Mouse (Mus musculus): ENCODE results near the gene Itga7.
A peak's percentile ranks its signal among the peaks of the same experiment; 100 is the strongest.

Itga7 gene

GRCm38 (mm10) chr10:128933574-128933973 is at the start of gene Itga7:
Itga7 (plus strand) TSS chr10:128933818.
- DNase-seq (ENCODE audit: low spot score in 2 of 2), result no peak

GRCm38 (mm10) chr10:128888941-128889827 is 44.4 kb upstream of the Itga7 start:
- no peak for DNase-seq (ENCODE audit: low spot score in 2 of 2)

- no peak for DNase-seq (ENCODE audit: low spot score in 2 of 2)
Measured at GRCm38 (mm10) chr10:128889846-128890245, 43.8 kb upstream of the Itga7 start.

GRCm38 (mm10) chr10:128890383-128891295 is 43.0 kb upstream of the Itga7 start:
- DNase-seq (ENCODE audit: low spot score in 2 of 2), result no peak

GRCm38 (mm10) chr10:128891296-128892094 is 42.1 kb upstream of the Itga7 start, which contains the start of gene Gdf11:
Gdf11 (minus strand) TSS chr10:128891718.
- DNase-seq (ENCODE audit: low spot score in 2 of 2), result peak in 1 of 2 experiments; percentile 64

GRCm38 (mm10) chr10:128892246-128892645 is 41.4 kb upstream of the Itga7 start:
- DNase-seq (ENCODE audit: low spot score in 2 of 2), result no peak

GRCm38 (mm10) chr10:128895437-128895836 is 38.2 kb upstream of the Itga7 start:
- DNase-seq (ENCODE audit: low spot score in 2 of 2), result peak in 1 of 2 experiments; percentile 69

GRCm38 (mm10) chr10:128895952-128896693 is 37.5 kb upstream of the Itga7 start:
- DNase-seq (ENCODE audit: low spot score in 2 of 2), result peak in 1 of 2 experiments; percentile 56

- no peak for DNase-seq (ENCODE audit: low spot score in 2 of 2)
Measured at GRCm38 (mm10) chr10:128896807-128897206, 36.8 kb upstream of the Itga7 start.

GRCm38 (mm10) chr10:128897501-128897900 is 36.1 kb upstream of the Itga7 start:
- DNase-seq (ENCODE audit: low spot score in 2 of 2), result no peak

GRCm38 (mm10) chr10:128899759-128900490 is 33.7 kb upstream of the Itga7 start:
- no peak for DNase-seq (ENCODE audit: low spot score in 2 of 2)

GRCm38 (mm10) chr10:128900698-128901097 is 32.9 kb upstream of the Itga7 start, which contains the start of gene Cd63:
Cd63 (plus strand) TSS chr10:128900989.
- DNase-seq (ENCODE audit: low spot score in 2 of 2), result no peak

- no peak for DNase-seq (ENCODE audit: low spot score in 2 of 2)
Measured at GRCm38 (mm10) chr10:128901409-128901808, 32.2 kb upstream of the Itga7 start.

- no peak for DNase-seq (ENCODE audit: low spot score in 2 of 2)
Measured at GRCm38 (mm10) chr10:128902409-128902988, 31.1 kb upstream of the Itga7 start.

GRCm38 (mm10) chr10:128904812-128905211 is 28.8 kb upstream of the Itga7 start:
- no peak for DNase-seq (ENCODE audit: low spot score in 2 of 2)

GRCm38 (mm10) chr10:128908778-128909448 is 24.7 kb upstream of the Itga7 start:
- DNase-seq (ENCODE audit: low spot score in 2 of 2), result no peak

GRCm38 (mm10) chr10:128909567-128910028 is 24.0 kb upstream of the Itga7 start:
- DNase-seq (ENCODE audit: low spot score in 2 of 2), result peak; percentile 72 to 78

- peak in 1 of 2 experiments; percentile 63 for DNase-seq (ENCODE audit: low spot score in 2 of 2)
Measured at GRCm38 (mm10) chr10:128910066-128910841, 23.4 kb upstream of the Itga7 start.
